Mouse (Mus musculus): ENCODE measurements at regions not wholly inside any gene's neighbourhood (a gene's known extent, or its start where the extent isn't known, plus 50 kb on each side); places are given as distances from the start of the nearest gene placed in this dataset.
A peak's percentile ranks its signal among the peaks of the same experiment; 100 is the strongest.

- intact Hi-C loops (cut with DNase I) = no loop called here
- no peak for DNase-seq
These were observed 182.0 kb downstream of the Tm2d1 start for GRCm38 (mm10) chr4:98201102-98201501.

- DNase-seq = no peak
- intact Hi-C loops (cut with DNase I) = no loop called here
These were observed 182.4 kb downstream of the Tm2d1 start for GRCm38 (mm10) chr4:98200701-98201100.

- DNase-seq = no peak
- intact Hi-C loops (cut with DNase I) = no loop called here
These were observed 192.8 kb downstream of the Tm2d1 start for GRCm38 (mm10) chr4:98190318-98190717.

DNA sequence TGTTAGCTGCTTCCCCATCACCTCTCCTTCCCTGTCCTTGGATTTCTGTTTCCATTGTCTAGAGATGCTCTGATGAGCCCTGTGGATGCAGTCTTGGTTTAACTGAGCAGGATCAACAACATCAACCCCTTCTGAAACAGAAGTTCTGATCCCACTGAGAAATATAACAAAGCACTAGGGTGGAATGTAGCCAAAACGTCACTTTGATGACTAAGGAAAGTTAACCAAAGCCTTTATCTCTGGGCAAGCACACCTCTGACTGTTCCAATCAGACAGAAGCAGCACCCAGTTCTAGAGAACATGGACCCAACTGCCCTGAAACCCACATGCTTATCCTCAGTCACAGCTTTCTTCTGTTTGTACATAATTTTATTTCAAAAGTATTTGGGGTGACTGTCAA, 193.2 kb downstream of the Tm2d1 start:
- DNase-seq = no peak
- intact Hi-C loops (cut with DNase I) = no loop called here

GRCm38 (mm10) chr4:98188944-98189343, 194.2 kb downstream of the Tm2d1 start:
- intact Hi-C loops (cut with DNase I) = no loop called here
- DNase-seq = no peak

- DNase-seq = no peak
- intact Hi-C loops (cut with DNase I) = no loop called here
These were observed 196.1 kb downstream of the Tm2d1 start for GRCm38 (mm10) chr4:98187038-98187437.

DNA sequence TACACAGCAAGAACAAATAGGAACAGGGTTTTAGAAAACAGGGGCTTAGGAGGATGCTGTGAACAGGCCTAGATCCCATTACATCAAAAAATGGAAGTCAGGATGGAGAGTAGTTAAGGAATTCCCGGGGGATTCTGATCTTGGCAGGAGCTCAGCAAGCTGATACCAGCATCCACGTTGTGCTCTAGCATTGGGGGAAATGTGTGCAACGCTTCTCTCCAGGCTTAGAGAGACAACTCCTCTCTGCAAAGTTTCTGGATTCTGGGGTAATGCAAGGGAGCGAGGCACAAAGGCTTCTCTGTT, 201.1 kb downstream of the Tm2d1 start:
- intact Hi-C loops (cut with DNase I) = no loop called here
- DNase-seq = peak; percentile 16 to 68

DNA sequence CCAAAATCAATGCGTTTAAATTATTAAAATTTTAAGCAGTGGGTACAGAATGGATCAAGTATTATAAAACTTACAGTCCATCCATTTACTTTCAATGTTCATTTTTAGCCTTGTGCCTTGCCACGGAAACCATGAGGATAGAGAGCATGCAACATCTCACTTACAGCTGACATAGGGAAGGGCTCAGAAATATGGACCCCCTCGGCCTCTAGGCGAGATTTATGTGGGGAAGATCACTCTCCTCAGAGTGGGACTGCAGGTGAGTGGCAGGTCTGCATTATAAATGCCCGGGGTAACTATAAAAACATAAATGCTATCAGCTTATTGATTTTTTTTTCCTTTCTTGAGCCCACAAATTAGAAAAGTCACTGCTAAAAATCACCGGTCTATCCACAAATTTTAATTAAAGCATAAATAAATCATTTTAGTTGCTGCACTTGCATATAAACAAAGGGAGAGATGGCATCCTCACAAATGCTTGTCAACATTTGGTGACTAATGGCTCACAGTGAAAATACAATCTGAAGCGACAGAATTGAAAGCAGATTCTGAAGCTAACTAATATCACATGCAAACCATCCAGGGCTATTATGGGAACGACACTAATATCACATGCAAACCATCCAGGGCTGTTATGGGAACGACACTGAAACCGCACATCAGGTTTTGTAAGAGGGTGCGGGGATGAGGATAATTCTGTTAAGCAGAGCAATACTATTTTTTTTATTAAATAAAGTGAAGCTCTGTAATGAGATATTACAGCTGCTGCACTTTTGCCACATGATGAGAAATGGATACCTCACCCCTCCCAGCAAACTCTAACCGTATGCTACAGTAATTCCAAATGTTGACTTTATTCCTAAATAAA, 201.7 kb downstream of the Tm2d1 start:
- intact Hi-C loops (cut with DNase I) = no loop called here
- DNase-seq = no peak

GRCm38 (mm10) chr4:98180336-98180735, 202.8 kb downstream of the Tm2d1 start:
- DNase-seq = no peak
- intact Hi-C loops (cut with DNase I) = no loop called here

All from gastrocnemius, postnatal 36 days (tissue).